ENCODE assay signal across 18 mouse cellular contexts in the genomic region with DNA sequence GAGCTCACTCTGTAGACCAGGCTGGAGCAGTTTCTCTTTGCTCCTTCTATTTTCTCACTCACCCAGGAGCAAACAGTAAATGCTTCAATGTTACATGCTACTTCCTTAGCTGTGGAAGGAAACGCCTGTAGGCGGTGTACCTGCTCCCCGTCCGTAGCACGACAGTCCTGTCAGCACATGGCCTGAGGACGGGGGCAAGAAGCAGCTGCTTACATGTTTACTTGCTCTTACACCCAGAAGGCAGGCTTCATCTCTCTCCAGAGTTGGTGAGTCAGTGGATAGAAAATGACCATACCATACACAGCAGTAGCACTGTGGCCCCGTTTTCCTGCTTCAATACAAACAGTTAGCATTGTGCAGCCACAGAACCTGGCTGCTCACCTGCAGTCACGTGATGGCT. TPM values are rescaled to one million over a fixed set of nuclear protein-coding genes. Genes with fewer than 3 reads are reported as not detected.
DNase-seq lines count a peak whose midpoint lies in the region; ATAC-seq lines count a peak whose summit lies in the region.
"Had no signal": no experiment of that assay in that cellular context is flagged by ENCODE, and none has a peak within 500 bp of the region (broad histone marks: within the 10 kb centered on the region; RNA-seq: fewer than 3 reads in every experiment).

No protein-coding gene starts in this region.

- H3K4me2 ChIP-seq in kidney, embryonic 15.5 days: no peak overlapping the region
- H3K4me2 ChIP-seq: embryonic facial prominence, embryonic 12.5 days; forebrain, embryonic 13.5 days; forebrain, embryonic 15.5 days had no signal

- H3K9ac ChIP-seq in kidney, embryonic 15.5 days: no peak overlapping the region
- H3K9ac ChIP-seq: embryonic facial prominence, embryonic 12.5 days; forebrain, embryonic 13.5 days; forebrain, embryonic 15.5 days; forebrain, postnatal 0 days had no signal

- no peak overlapping the region for H3K4me3 ChIP-seq in kidney, embryonic 15.5 days (replicated peaks)
- H3K4me3 ChIP-seq: embryonic facial prominence, embryonic 10.5 days; embryonic facial prominence, embryonic 12.5 days; forebrain, embryonic 13.5 days; forebrain, embryonic 15.5 days had no signal

- no peak for ATAC-seq in kidney, embryonic 15.5 days (replicated peaks; ENCODE audit: low FRiP score)
- ATAC-seq: forebrain, embryonic 13.5 days; forebrain, embryonic 15.5 days; forebrain, postnatal 0 days had no signal

- WGBS in kidney, embryonic 15.5 days: 80% methylated on average over 8 of the region's 8 CpGs

- H3K9me3 ChIP-seq in kidney, embryonic 15.5 days (replicated peaks): no peaks in the 10 kb centered on the region
- H3K9me3 ChIP-seq: embryonic facial prominence, embryonic 10.5 days; embryonic facial prominence, embryonic 12.5 days; forebrain, embryonic 13.5 days; forebrain, embryonic 15.5 days had no signal

- no peak for DNase-seq in kidney, postnatal 4 days
- DNase-seq in urinary bladder, postnatal 14 days (ENCODE audit: low spot score): peak; percentile 16
- no peak for DNase-seq in urinary bladder, postnatal 4 days (ENCODE audit: low spot score in 2 of 2)
- no peak for DNase-seq in cerebellum, adult 11-12 months
- DNase-seq: adrenal gland, adult 2 months; adrenal gland, postnatal 10 days; adrenal gland, postnatal 25 days; cerebellum, adult 11 months; cerebellum, adult 2 months; cerebellum, adult 9-10 months; cerebellum, postnatal 10 days; cerebellum, postnatal 25 days; forebrain, postnatal 0 days had no signal

- H3K4me1 ChIP-seq in kidney, embryonic 15.5 days: peaks cover 16% of the 10 kb centered on the region; the same call in 1 of the 2 replicates
- H3K4me1 ChIP-seq: embryonic facial prominence, embryonic 10.5 days; embryonic facial prominence, embryonic 12.5 days had no signal

- peaks cover 39% of the 10 kb centered on the region for H3K36me3 ChIP-seq in kidney, embryonic 15.5 days

- H3K27ac ChIP-seq in kidney, embryonic 15.5 days: peak overlapping the region; percentile 13; the same call in 1 of the 2 replicates
- H3K27ac ChIP-seq: embryonic facial prominence, embryonic 10.5 days; embryonic facial prominence, embryonic 12.5 days; forebrain, embryonic 13.5 days; forebrain, embryonic 15.5 days had no signal

- H3K27me3 ChIP-seq in kidney, embryonic 15.5 days: no peaks in the 10 kb centered on the region
- H3K27me3 ChIP-seq: embryonic facial prominence, embryonic 12.5 days; forebrain, embryonic 13.5 days; forebrain, embryonic 15.5 days had no signal

RNA-seq across cellular contexts. Expression of a gene that starts 55.9 kb away (rescaled TPM):
- 10.0 and 10.5 TPM in 2 replicates for polyA plus RNA-seq in kidney, embryonic 15.5 days (2015; fragmentation: Nextera tagmentation; extraction: Ambion mirVana)
